Mouse (Mus musculus): Measurements from ENCODE around the gene Cmc1.

The Cmc1 gene

DNA sequence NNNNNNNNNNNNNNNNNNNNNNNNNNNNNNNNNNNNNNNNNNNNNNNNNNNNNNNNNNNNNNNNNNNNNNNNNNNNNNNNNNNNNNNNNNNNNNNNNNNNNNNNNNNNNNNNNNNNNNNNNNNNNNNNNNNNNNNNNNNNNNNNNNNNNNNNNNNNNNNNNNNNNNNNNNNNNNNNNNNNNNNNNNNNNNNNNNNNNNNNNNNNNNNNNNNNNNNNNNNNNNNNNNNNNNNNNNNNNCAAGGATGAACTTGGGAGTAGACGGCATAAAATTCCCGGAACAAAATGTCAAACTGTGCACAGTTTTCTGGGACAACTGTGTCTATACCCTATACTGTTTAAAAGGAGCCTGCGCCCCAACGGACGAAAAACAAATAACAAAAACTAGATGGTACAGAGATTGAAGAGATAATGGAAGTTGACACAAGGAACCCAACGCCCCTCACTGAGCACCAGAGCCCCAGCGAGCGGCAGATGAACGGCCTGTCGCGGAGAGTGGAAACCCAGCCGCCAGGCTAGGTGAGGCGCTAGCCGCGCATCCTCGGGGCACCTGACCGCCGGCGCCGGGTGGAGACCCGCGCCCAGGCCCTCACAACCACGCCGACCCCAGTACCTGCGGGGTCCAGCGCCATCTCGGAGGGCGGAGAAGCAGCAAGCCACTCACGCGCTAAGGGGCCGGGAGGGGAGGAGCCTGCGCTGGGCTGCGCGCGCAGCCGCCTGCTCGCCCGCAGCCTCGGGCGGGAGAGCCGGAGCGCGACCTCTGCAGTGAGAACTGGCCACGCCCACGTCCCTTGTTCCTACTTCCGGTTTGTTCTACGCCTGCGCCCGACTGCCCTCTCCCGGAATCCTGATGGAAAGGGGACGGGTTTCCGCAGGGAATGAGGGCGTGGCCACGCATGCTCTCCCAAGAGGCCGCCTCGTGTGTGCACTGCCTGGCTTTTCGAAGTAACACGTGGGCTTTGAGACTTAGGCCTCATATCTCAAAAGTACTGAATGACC lies at the start of gene Cmc1:
Gene Cmc1, minus strand, starts transcription at position 771 of the 996 bp plus-strand sequence.
- peak; percentile 88 for DNase-seq (ENCODE audit: low read depth, low spot score)

DNA sequence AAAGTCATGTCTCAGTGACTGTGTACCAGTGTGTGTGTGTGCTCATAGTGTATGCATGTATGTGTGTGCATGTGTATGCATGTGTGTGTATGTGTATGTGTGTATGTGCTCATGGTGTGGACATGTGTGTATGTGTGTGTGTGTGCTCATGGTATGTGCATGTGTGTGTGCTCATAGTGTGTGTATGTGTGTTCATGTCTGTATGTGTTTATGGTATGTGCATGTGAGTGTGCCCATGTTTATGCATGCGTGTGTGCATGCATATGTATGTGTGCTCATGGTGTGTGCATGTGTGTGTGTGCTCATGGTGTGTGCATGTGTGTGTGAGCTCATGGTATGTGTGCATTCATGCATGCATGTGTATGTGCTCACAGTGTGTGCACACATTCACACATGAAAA lies 48.6 kb upstream of the Cmc1 start:
- no peak for DNase-seq (ENCODE audit: low read depth, low spot score)

DNA sequence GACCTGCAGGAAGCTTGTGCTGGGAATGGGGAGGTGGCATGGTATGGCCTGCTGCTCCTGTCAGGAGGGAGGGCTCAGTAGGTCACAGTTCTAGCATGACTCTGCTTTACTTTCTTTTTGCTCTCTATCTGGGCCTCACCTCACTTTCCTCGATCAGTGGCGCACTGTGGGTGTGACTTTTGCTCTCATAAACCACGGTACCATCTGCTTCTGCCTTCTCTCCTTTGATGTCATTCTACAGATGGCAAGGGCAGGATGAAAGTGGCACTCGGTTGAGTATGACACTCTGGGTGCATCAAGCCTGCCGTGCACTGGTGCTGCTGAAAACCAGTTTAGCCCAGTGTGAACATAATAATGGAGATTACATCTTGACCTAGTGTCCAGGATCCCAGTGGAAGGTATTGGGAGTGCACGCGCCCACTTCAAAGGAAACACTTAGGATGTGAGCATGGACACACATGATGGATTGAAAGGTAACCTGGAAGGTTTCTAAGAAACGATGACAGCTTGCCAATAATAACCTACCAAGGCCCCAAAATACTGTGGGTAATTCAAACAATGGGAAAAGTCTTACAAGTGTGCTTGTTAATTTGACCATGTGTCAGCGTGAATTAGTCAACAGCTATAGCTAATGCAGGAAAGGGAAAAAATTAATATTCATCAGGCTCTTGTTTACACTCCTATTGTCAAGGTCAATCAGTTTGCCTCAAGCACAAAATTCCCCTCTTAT lies 46.8 kb upstream of the Cmc1 start:
- DNase-seq (ENCODE audit: low read depth, low spot score) = no peak

DNA sequence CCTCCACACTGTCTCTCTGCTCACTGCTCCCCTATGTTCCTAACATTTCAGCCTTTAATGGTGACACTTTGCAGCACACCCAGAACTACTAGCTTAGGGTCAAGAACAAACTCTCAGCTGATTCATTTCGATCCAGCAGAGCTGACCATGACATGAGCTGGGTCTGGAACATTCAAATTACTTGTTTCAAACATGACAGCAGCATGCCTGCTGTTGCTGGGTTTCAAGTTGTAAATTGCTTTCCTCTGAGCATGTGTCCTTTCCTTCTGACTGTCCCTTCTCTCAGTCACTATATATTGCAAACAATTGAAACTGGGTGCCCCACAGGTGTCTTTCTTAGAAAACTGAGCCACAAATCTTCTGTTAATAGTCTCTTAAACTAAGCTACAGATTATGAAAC lies 43.3 kb upstream of the Cmc1 start:
- DNase-seq (ENCODE audit: low read depth, low spot score) = no peak

DNA sequence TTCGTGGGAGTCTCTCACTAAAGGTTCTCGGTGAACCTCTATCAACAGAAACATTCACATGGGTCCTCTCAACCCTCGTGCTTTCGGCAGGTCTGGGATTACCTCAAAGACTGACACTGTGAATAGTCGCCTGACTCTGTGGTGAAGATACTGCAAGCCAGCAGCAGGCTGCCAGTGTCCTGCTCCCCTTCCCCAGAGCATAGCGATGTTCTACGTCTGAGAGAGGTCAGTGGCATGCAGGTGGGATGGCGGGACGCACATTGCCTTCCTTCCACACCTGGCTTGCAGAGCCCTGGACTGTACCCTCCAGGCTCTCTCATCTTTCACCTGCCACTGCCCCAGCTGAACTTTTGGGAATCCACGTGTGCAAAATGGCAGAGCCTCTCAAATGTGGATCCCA lies 41.3 kb upstream of the Cmc1 start:
- no peak for DNase-seq (ENCODE audit: low read depth, low spot score)

DNA sequence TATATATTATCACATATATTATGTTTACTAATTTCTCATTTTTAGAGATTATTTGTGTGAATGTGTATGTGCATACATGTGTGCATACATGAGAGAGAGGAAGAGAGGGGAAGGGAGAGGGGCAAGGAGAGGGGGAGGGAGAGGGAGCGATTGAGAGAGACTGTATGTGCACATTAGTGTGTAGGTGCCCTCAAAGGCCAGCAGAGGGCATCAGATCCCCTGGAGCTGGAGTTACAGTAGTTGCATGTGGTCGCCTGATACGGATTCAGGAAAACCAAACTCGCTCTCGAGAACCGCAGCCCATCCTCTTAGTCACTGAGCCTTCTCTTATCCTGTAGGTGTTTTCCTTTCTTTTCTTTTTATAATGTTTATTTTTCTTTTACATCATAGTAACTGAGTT lies 38.4 kb upstream of the Cmc1 start:
- DNase-seq (ENCODE audit: low read depth, low spot score) = no peak

DNA sequence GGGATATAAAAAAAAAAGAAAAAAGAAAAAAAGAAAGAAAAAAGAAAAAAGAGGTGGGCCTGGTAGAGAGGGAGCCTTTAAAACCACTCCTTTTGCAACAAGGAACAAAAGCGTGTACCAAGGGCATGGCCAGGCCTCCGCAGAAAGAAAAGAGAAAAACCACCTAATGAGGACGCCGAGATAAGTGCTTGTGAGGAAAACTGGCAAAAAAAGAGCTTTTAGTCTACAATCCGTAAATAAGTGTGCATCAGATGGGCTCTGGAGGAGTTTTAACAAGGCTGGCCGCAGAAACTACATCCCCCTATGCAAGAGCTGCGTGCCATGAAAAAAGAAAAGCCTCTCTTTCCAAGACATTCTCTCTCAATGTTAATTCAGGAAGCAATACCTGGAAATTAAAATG lies 37.4 kb upstream of the Cmc1 start:
- DNase-seq (ENCODE audit: low read depth, low spot score) = no peak

DNA sequence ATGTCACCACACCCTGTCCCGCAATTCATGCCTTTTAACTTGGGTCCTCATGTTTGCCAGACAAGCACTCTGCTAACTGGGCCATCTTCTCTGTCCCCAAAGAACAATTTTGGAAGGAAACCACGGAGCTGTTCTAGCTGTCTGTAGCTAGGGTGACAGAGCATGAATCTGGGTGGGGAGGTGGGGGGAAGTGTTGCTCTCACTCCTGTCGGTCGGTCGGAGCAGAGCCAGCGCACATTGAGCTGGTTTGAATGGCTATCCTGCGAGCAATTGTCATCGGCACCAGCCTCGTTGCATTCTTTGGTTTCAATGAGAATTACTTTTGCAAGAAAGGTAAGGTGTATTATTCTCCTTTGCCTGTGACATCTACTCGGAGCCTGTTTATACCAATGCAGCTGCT lies 36.8 kb upstream of the Cmc1 start:
- no peak for DNase-seq (ENCODE audit: low read depth, low spot score)

DNA sequence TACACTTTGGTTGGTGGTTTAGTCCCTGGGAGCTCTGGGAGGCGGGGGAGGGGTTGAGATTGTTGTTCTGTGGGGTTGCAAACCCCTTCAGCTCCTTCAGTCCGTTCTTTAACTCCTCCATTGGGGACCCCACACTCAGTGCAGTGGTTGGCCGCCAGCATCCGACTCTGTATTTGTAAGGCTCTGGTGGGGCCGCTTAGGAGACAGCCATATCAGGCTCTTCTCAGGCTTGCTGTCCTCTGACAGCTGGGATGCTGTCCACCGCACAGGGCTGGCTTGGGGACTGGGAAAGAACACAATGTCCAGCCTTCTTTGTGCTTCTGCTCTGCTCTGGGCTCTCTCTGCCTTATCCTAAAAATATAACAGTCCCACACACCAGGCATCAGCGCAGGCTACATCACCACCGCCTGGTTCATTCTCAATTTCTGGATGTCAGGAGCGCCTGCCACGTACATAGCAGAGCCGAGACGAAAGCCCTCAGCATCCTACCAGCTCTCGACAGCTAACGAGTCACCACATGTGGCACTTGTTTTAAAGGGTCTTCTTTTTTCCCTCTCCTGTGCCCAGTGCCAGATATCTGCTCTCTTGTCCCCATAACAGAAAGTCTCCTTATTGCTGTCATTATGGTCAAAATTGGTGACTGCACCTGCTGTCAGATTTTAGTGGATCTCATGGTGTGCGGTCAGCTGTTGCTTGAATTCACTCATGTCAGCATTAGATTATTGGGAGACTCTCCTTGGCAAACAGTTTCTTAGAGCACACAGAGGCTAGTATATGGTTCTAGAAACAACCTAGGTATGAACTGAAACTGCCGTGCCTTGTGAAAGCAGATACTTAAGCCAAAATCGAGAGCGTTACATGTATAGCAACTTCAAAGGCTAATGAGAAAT lies 29.4 kb upstream of the Cmc1 start:
- DNase-seq (ENCODE audit: low read depth, low spot score) = no peak

DNA sequence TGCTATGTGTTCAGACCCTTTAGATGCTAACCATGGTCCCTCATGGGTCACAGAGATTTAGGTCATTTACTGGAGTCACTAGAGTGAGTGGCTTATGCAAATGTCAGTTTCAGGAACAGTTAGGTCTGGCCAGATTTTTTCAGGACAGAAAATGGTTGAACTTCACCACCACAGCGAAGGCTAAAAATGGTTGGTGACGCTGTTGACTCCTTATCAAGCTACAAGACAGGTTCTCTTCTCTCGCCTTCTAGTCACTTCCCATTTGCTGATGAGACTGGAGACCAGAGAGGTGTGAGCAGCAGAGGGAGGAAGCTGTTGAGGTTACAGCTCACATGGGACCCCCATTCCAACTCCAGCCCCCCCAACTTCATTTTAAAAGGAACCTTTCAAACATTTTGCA lies 26.7 kb upstream of the Cmc1 start:
- no peak for DNase-seq (ENCODE audit: low read depth, low spot score)

DNA sequence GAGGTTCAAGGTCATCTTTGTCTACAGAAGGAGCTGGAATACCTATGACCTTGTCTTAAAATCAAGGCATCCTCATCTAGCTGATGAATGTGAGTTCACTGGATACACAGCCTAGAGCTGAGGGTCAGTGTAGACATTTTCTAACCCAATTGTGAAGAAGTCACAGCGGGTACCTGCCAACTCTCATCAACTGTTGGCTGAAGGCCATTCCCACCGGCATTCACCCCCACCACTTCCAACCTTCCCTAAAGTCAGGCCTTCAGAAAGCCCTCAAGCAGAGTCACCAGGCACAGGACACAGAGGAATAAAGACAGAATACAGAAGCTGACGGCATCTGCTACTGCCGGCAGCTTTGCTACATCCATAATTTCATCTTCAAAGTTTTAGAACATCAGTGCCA lies 25.4 kb upstream of the Cmc1 start:
- DNase-seq (ENCODE audit: low read depth, low spot score) = no peak

DNA sequence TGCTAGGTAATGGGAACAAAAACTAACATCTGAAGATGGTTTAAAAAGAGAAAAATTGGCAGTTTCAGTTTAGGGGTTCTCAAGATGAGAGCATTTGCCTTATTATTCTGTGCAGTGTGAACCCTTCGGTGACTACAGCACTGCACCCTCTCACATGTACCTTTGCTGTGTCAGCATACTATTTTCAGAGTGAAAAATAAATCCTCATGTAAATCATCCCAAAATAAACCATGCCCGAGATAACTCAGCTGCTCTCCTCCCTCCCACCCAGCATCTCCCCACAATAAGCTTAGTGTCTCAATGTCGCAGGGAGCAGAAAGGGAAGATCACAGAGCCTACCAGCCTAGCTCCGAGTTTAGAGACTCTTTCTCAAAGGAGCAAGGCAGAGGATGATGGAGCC lies 23.1 kb upstream of the Cmc1 start:
- DNase-seq (ENCODE audit: low read depth, low spot score) = no peak

DNA sequence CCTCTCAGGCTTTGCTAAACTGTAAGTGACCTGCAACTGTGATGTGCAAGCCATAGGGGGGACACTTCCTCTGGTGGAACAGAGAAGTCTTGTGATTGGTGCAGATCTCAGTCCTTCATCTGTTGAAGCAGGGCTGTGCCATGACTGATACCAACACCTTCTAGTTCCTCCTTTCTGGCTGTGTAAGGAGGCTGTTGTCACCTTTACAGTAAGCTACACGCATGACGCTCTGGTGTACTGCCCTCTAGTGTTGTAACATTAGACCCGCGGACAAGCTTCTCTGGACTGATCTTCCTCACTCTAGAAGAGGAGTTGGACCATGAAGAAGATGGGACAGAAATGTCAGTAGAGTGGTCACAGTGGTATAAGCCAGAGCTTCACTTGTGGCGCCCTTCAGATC lies 18.6 kb upstream of the Cmc1 start:
- DNase-seq (ENCODE audit: low read depth, low spot score) = no peak

DNA sequence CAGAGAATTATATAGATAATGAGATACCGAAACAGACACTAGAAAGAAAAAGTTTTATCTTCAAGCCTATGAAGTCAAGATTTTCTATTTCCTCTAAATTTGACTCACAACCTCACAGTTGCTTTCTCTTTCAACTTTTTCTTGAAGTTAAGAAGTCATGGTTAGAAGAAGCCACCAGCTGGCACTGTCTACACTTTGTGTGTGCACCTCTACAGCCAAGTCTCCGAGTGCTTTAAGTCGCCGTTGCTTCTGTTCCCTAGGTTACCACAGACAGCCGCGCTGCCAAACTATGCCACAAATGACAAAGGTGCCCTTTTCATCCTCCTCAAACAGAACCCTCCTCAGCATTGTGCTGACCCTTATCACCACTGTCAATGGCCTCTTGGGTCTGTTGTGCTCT lies 17.6 kb upstream of the Cmc1 start:
- DNase-seq (ENCODE audit: low read depth, low spot score) = no peak

DNA sequence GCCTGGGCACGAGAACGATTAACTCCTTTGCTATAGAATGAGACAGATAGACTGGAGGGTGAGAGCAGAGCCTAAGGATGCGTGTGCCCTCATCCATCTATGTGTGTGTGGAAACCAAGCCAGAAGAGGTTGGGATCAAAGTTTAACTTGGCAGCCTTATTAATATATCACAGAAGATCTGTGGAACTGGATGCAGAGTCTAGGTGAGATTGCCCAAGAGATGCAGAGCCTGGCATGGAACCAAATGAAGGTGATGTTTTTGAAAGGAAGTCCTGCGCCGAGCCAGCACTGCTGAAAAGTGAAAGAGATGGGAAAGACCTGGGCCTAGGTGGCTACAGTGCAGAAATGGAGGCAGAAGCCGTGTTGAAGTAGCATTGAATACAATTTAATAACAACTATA lies 11.6 kb upstream of the Cmc1 start:
- no peak for DNase-seq (ENCODE audit: low read depth, low spot score)

DNA sequence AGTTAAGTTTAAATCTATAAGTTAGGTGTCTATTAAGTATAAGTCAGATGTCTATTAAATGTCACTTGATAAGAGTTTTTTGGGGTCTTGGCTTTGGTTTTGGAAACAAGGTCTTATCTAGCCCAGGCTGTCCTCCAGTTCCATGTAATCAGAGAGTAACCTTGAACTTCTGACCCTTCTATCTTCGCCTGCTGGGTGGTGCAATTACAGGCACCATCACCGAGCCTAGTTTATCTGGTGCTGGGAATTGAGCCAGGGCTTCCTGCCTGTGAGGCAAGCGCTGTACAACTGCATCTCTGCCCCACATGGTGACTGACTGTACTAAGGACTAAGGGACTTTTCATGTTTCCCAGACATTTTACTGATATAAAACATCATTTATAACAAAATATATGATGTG lies 10.0 kb upstream of the Cmc1 start:
- DNase-seq (ENCODE audit: low read depth, low spot score) = no peak

DNA sequence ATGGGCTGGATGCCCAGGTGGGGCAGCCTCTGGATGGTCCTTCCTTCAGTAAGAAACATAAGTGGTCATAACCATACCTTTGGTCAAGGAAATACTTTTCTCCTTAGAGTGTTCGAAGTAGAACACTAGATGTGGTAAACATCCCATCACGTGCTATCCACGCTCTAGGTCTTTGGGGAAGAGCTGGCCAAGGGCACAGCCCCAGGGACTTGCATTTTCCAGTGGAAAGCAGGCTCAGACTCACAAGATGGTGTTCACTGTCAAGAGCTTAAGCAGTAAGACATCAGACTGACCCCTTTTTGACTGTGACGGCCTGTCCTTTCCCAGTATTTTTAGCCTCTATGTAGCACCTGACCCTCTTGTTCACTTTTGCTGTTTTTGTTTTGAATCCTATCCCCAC lies 8.2 kb upstream of the Cmc1 start:
- DNase-seq (ENCODE audit: low read depth, low spot score) = no peak

DNA sequence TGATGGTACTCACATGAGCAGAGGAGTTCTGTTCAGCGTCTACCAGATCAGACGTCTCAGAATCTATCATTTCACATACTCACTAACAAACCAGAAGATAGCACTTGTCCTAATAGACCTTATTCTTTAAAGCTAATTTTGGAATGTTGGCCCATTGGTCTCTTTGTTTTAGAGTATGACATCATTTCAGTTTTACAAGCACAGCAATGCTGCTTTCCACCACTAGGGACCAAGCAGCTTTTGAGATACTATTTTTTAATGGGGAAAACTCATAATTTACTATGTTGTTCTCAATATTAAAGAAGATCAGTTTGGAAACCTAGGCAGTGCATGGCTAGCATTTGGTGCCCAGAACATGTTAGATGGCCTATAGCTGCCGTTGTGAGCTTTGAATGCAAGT lies 7.3 kb upstream of the Cmc1 start:
- no peak for DNase-seq (ENCODE audit: low read depth, low spot score)

DNA sequence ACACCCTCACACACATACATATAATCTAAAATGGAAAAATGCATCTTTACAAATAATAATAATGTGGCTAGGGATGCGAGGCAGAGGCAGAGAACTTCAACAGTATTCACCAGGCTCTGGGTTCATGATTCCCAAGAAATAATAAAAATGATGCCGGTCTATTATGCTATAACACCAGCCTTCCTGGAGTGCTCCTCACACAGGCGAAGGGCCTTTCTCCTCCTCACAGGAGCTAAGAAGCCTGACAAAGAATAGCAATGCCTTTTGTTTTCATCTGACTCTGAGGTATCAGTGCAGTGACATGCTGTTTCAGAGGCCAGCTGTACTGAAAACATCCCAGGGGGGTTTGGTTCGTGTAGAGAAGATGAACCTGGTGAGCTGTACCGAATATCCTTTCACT lies 4.7 kb upstream of the Cmc1 start:
- no peak for DNase-seq (ENCODE audit: low read depth, low spot score)

DNA sequence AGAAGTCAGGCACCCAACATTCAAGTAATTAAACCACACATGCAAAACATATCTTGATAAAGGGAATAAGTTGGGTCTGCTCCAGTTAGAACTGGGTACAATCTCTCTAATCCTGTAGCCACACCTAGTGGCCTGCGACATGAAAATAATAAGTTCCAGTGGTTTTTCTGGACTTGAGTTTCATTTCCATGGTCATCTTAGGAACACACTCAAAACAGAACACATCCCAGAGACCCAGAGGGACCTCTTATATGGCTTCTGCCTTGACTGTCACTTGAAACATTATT lies 1.2 kb upstream of the Cmc1 start:
- no peak for DNase-seq (ENCODE audit: low read depth, low spot score)

DNA sequence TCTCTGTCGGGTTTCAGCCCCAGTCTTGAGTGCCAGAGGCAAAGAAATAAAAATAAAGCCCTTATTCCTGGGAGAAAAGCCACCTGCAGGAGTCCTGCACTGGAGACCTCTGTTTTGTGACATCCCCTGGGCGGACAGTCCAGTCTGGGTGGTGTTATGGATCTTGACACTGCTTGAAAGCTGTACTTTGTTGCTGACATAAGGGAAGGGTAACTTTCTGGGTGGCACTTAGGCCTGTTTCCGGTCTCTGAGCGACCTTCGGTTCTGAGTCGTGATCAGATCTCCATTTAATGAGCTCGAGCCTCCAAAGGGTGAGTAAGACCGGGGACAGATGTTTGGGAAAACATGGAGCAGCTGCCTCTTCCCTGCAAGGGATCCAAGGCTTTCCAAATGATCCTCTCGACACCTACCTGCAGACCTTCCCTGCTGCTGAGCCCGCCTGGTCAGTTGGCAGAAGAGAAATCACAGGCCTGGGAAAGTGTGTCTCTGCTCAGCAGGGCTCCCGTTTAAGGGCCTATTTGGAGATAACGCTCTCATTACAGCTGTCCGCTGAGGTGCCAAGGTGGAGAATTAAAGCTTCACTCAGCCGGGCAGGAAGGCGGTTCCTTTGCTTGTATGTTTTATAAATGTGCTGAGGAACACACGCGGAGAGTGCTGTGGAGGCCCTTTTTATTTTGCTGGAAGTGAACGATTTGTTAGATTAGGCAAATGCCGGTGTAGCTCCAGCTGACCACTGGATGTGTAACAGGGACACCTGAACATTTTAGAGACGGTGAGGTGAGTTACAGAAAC lies 648 bp upstream of the Cmc1 start:
- no peak for DNase-seq (ENCODE audit: low read depth, low spot score)

All from WW6 (cell line).